Mouse (Mus musculus): ENCODE data around the gene Dusp10.

- TF ChIP-seq TAL1 (IDR thresholded peaks at IDR 0.05; ENCODE audit: low read length) (no peak), GATA1 (IDR thresholded peaks at IDR 0.05; ENCODE audit: low read length) (no peak)
These were observed 4.5 kb downstream of the Dusp10 start for GRCm38 (mm10) chr1:184017606-184018005.

All from erythroblast, embryonic 14.5 days (primary cell).